ENCODE assay signal across 8 mouse cellular contexts in genomic region chr12:102550529-102550928, GRCm38 (mm10). TPM values are rescaled to one million over a fixed set of nuclear protein-coding genes. Genes with fewer than 3 reads are reported as not detected.
DNase-seq lines count a peak whose midpoint lies in the region; ATAC-seq and TF ChIP-seq lines count a peak whose summit lies in the region.

No protein-coding gene starts in this region.

- no peak overlapping the region for H3K9ac ChIP-seq in hindbrain, embryonic 13.5 days
- no peak overlapping the region for H3K9ac ChIP-seq in liver, adult 2 months (ENCODE audit: low read depth, low read length)

- TF ChIP-seq POLR2A in liver, adult 2 months (IDR thresholded peaks at IDR 0.05; ENCODE audit: extremely low read depth, insufficient read depth, low read length) = no peak

- no peak overlapping the region for H3K4me3 ChIP-seq in hindbrain, embryonic 10.5 days
- no peak overlapping the region for H3K4me3 ChIP-seq in hindbrain, embryonic 13.5 days
- no peak overlapping the region for H3K4me3 ChIP-seq in liver, adult 2 months (ENCODE audit: insufficient read depth, low read depth, low read length)

- H3K27ac ChIP-seq in hindbrain, embryonic 10.5 days = no peak overlapping the region
- no peak overlapping the region for H3K27ac ChIP-seq in hindbrain, embryonic 13.5 days
- no peak overlapping the region for H3K27ac ChIP-seq in liver, adult 2 months (replicated peaks; ENCODE audit: insufficient read depth, low read depth, low read length)

- no peaks in the 10 kb centered on the region for H3K9me3 ChIP-seq in hindbrain, embryonic 10.5 days
- no peaks in the 10 kb centered on the region for H3K9me3 ChIP-seq in hindbrain, embryonic 13.5 days

- H3K4me2 ChIP-seq in hindbrain, embryonic 13.5 days = no peak overlapping the region

- WGBS in hindbrain, embryonic 10.5 days = 4% methylated on average over 11 of the region's 11 CpGs
- WGBS in hindbrain, embryonic 13.5 days = 7% methylated on average over 11 of the region's 11 CpGs
- 7% methylated on average over 11 of the region's 11 CpGs for WGBS in liver, adult 2 months

- H3K36me3 ChIP-seq in hindbrain, embryonic 10.5 days = no peaks in the 10 kb centered on the region
- H3K36me3 ChIP-seq in hindbrain, embryonic 13.5 days = no peaks in the 10 kb centered on the region
- no peaks in the 10 kb centered on the region for H3K36me3 ChIP-seq in liver, adult 2 months (ENCODE audit: control insufficient read depth, insufficient read depth, low read length)

- H3K79me2 ChIP-seq in liver, adult 2 months (ENCODE audit: control insufficient read depth, insufficient read depth, low read length) = no peaks in the 10 kb centered on the region

- ATAC-seq in hindbrain, embryonic 13.5 days (ENCODE audit: low FRiP score) = no peak
- ATAC-seq in granulocyte monocyte progenitor cell, adult 5-6 weeks (replicated peaks; ENCODE audit: poor library complexity, severe bottlenecking) = peak; percentile 75
- no peak for ATAC-seq in erythroblast, adult 5-6 weeks (replicated peaks; ENCODE audit: low FRiP score, poor library complexity, severe bottlenecking)

- peaks cover 25% of the 10 kb centered on the region for H3K27me3 ChIP-seq in hindbrain, embryonic 10.5 days (ENCODE audit: insufficient read depth, poor library complexity, severe bottlenecking)
- peaks cover 14% of the 10 kb centered on the region for H3K27me3 ChIP-seq in hindbrain, embryonic 13.5 days
- H3K27me3 ChIP-seq in liver, adult 2 months (ENCODE audit: control insufficient read depth, insufficient read depth, low read length) = peaks cover 7% of the 10 kb centered on the region

- peaks cover 20% of the 10 kb centered on the region for H3K4me1 ChIP-seq in hindbrain, embryonic 10.5 days (replicated peaks)
- H3K4me1 ChIP-seq in hindbrain, embryonic 13.5 days (replicated peaks) = peaks cover 33% of the 10 kb centered on the region
- H3K4me1 ChIP-seq in liver, adult 2 months (ENCODE audit: control insufficient read depth, insufficient read depth, low read length) = no peaks in the 10 kb centered on the region

- peak; percentile 76 for DNase-seq in hindbrain, embryonic 10.5 days (ENCODE audit: low spot score)
- DNase-seq in T-cell, adult 2 months (ENCODE audit: low spot score) = peak; percentile 31
- peak; percentile 23 for DNase-seq in liver, adult 2 months (ENCODE audit: extremely low read depth, low read depth, low spot score)
- peak; percentile 40 for DNase-seq in ovary, adult 18-20 months (ENCODE audit: low spot score)
- peak; percentile 76 for DNase-seq in urinary bladder, postnatal 25 days (ENCODE audit: low spot score)

- no peak for TF ChIP-seq CTCF in liver, adult 2 months (IDR thresholded peaks at IDR 0.05; ENCODE audit: low read depth, low read length)

RNA-seq across cellular contexts. Expression of gene Chga, which starts 4.2 kb away (rescaled TPM):
- 15.6 and 30.1 TPM in 2 replicates for polyA plus RNA-seq in hindbrain, embryonic 10.5 days (2016; fragmentation: Nextera tagmentation; extraction: Ambion mirVana)
- 96.0 and 102 TPM in 2 replicates for polyA plus RNA-seq in hindbrain, embryonic 13.5 days (2015; fragmentation: Nextera tagmentation; extraction: Ambion mirVana)
- not detected in 2 replicates for total RNA-seq in granulocyte monocyte progenitor cell, adult 5-6 weeks (2014; fragmentation: Nextera tagmentation)
- not detected in 2 replicates for total RNA-seq in granulocyte monocyte progenitor cell, adult 5-6 weeks (2017)
- 1.8 TPM in 1 of 2 replicates, not detected in the other for total RNA-seq in liver, adult 2 months (2014; rRNA removed)
- 0.42 TPM in 1 of 2 replicates, not detected in the other for polyA plus RNA-seq in liver, adult 2 months (2012; rRNA removed)
- total RNA-seq in erythroblast, adult 5-6 weeks (2015; ENCODE audit: low replicate concordance) = not detected in 2 replicates
- not detected in 2 replicates for total RNA-seq in erythroblast, adult 5-6 weeks (2017; ENCODE audit: low replicate concordance)

Comparison
In these comparisons a context has a peak if more than half of its experiments do, and no peak if none do; other contexts are left out.
1. DNase-seq: peak in every context shown above with its lines; median percentile 76 in hindbrain, embryonic 10.5 days; 76 in urinary bladder, postnatal 25 days; 40 in ovary, adult 18-20 months; 31 in T-cell, adult 2 months; 23 in liver, adult 2 months.